ENCODE assay signal across 14 mouse cellular contexts in genomic region chr1:131511661-131512500, GRCm38 (mm10). TPM values are rescaled to one million over a fixed set of nuclear protein-coding genes. Genes with fewer than 3 reads are reported as not detected.
DNase-seq lines count a peak whose midpoint lies in the region; ATAC-seq and TF ChIP-seq lines count a peak whose summit lies in the region.
"Had no signal": no experiment of that assay in that cellular context is flagged by ENCODE, and none has a peak within 500 bp of the region (broad histone marks: within the 10 kb centered on the region; RNA-seq: fewer than 3 reads in every experiment).

No protein-coding gene starts in this region.

- H3K4me3 ChIP-seq in heart, postnatal 0 days (ENCODE audit: low read depth, low read length), result no peak overlapping the region
- H3K4me3 ChIP-seq in lung, embryonic 16.5 days (ENCODE audit: low read length), result no peak overlapping the region
- no peak overlapping the region for H3K4me3 ChIP-seq in kidney, embryonic 15.5 days (replicated peaks)
- H3K4me3 ChIP-seq: embryonic facial prominence, embryonic 15.5 days; left cerebral cortex, adult 2 months had no signal

- H3K4me1 ChIP-seq in heart, postnatal 0 days (ENCODE audit: control insufficient read depth, insufficient read depth), result peaks cover 20% of the 10 kb centered on the region
- H3K4me1 ChIP-seq in lung, embryonic 16.5 days (replicated peaks; ENCODE audit: control insufficient read depth, insufficient read depth, low read length), result peaks cover 10% of the 10 kb centered on the region
- H3K4me1 ChIP-seq in kidney, embryonic 15.5 days, result peaks cover 7% of the 10 kb centered on the region

- no peak for ATAC-seq in heart, postnatal 0 days (ENCODE audit: insufficient read depth, low read depth)
- no peak for ATAC-seq in lung, embryonic 16.5 days (ENCODE audit: low read depth)
- no peak for ATAC-seq in kidney, embryonic 15.5 days (replicated peaks; ENCODE audit: low FRiP score)
- ATAC-seq: forebrain, embryonic 14.5 days; intestine, embryonic 16.5 days had no signal

- H3K36me3 ChIP-seq in heart, postnatal 0 days (replicated peaks; ENCODE audit: control insufficient read depth, insufficient read depth, low read length), result no peaks in the 10 kb centered on the region; the same call in 1 of the 2 replicates
- H3K36me3 ChIP-seq in lung, embryonic 16.5 days (ENCODE audit: control insufficient read depth, insufficient read depth, low read length), result no peaks in the 10 kb centered on the region
- no peaks in the 10 kb centered on the region for H3K36me3 ChIP-seq in kidney, embryonic 15.5 days
- H3K36me3 ChIP-seq: embryonic facial prominence, embryonic 15.5 days had no signal

- intact Hi-C loops in heart, postnatal 25 days (cut with DNase I), result no loop called here

- no peak overlapping the region for H3K4me2 ChIP-seq in heart, postnatal 0 days (ENCODE audit: low read depth, low read length)
- H3K4me2 ChIP-seq in lung, embryonic 16.5 days (ENCODE audit: low read depth, low read length), result no peak overlapping the region
- no peak overlapping the region for H3K4me2 ChIP-seq in kidney, embryonic 15.5 days
- H3K4me2 ChIP-seq: embryonic facial prominence, embryonic 15.5 days had no signal

- WGBS in heart, postnatal 0 days, result 61% methylated on average over 3 of the region's 3 CpGs
- WGBS in lung, embryonic 16.5 days, result 45% methylated on average over 3 of the region's 3 CpGs
- WGBS in kidney, embryonic 15.5 days, result 74% methylated on average over 3 of the region's 3 CpGs

- no peak for TF ChIP-seq EP300 in heart, postnatal 0 days (IDR thresholded peaks at IDR 0.05; ENCODE audit: low read depth)

- no peak for TF ChIP-seq CTCF in heart, postnatal 0 days (IDR thresholded peaks at IDR 0.05; ENCODE audit: low read depth)

- no peaks in the 10 kb centered on the region for H3K27me3 ChIP-seq in heart, postnatal 0 days (ENCODE audit: control insufficient read depth, insufficient read depth, low read length)
- no peaks in the 10 kb centered on the region for H3K27me3 ChIP-seq in lung, embryonic 16.5 days (ENCODE audit: control insufficient read depth, insufficient read depth, low read depth, low read length)
- no peaks in the 10 kb centered on the region for H3K27me3 ChIP-seq in kidney, embryonic 15.5 days
- H3K27me3 ChIP-seq: embryonic facial prominence, embryonic 15.5 days had no signal

- no peak overlapping the region for H3K9ac ChIP-seq in heart, postnatal 0 days (replicated peaks; ENCODE audit: low read depth, low read length)
- no peak overlapping the region for H3K9ac ChIP-seq in lung, embryonic 16.5 days (ENCODE audit: low read length)
- no peak overlapping the region for H3K9ac ChIP-seq in kidney, embryonic 15.5 days
- H3K9ac ChIP-seq: embryonic facial prominence, embryonic 15.5 days had no signal

- H3K27ac ChIP-seq in heart, postnatal 0 days (ENCODE audit: low read depth), result peak overlapping the region; percentile 20; the same call in 1 of the 2 replicates
- peak overlapping the region; percentile 60 for H3K27ac ChIP-seq in lung, embryonic 16.5 days (ENCODE audit: low read length)
- H3K27ac ChIP-seq in kidney, embryonic 15.5 days, result 0 out of 2 replicates have a peak overlapping the region, but pooled peaks have one; percentile 18
- H3K27ac ChIP-seq: embryonic facial prominence, embryonic 15.5 days; left cerebral cortex, adult 2 months had no signal

- no peak for DNase-seq in heart, postnatal 0 days (ENCODE audit: low spot score)
- no peak for DNase-seq in heart, postnatal 25 days (ENCODE audit: low spot score)
- DNase-seq in lung, postnatal 4 days, result no peak
- no peak for DNase-seq in thymus, postnatal 36 days
- no peak for DNase-seq in frontal cortex, postnatal 25 days (ENCODE audit: low spot score in 2 of 2)
- DNase-seq: adrenal gland, adult 8-10 months; cerebellum, postnatal 14 days; liver had no signal

- H3K9me3 ChIP-seq in heart, postnatal 0 days (replicated peaks; ENCODE audit: control insufficient read depth, low read length), result no peaks in the 10 kb centered on the region
- H3K9me3 ChIP-seq in lung, embryonic 16.5 days (ENCODE audit: control insufficient read depth, low read length), result no peaks in the 10 kb centered on the region
- H3K9me3 ChIP-seq in kidney, embryonic 15.5 days (replicated peaks), result no peaks in the 10 kb centered on the region
- H3K9me3 ChIP-seq: embryonic facial prominence, embryonic 15.5 days had no signal

RNA-seq across cellular contexts. Expression of gene Srgap2, which starts 15.3 kb away (rescaled TPM):
- total RNA-seq in heart, postnatal 0 days (2014; rRNA removed; ENCODE audit: low replicate concordance), result 18.1 and 29.7 TPM in 2 replicates
- polyA plus RNA-seq in heart, postnatal 0 days (2015; fragmentation: Nextera tagmentation; extraction: Ambion mirVana), result 5.9 and 6.4 TPM in 2 replicates
- 10 to 100 TPM; 22.8 to 24.3 TPM for total RNA-seq in heart, postnatal 25 days (2021)
- 13.6 and 16.7 TPM in 2 replicates for polyA plus RNA-seq in lung, embryonic 16.5 days (2015; fragmentation: Nextera tagmentation; extraction: Ambion mirVana)
- 13.5 and 14.4 TPM in 2 replicates for polyA plus RNA-seq in kidney, embryonic 15.5 days (2015; fragmentation: Nextera tagmentation; extraction: Ambion mirVana)

RNA-seq across cellular contexts. Expression of gene Fam72a, which starts 15.8 kb away (rescaled TPM):
- total RNA-seq in heart, postnatal 0 days (2014; rRNA removed; ENCODE audit: low replicate concordance), result not detected in 2 replicates
- polyA plus RNA-seq in heart, postnatal 0 days (2015; fragmentation: Nextera tagmentation; extraction: Ambion mirVana), result 1.1 and 1.6 TPM in 2 replicates
- total RNA-seq in heart, postnatal 25 days (2021), result under 1 TPM; 0.73 to 0.88 TPM
- polyA plus RNA-seq in lung, embryonic 16.5 days (2015; fragmentation: Nextera tagmentation; extraction: Ambion mirVana), result 2.2 TPM in 2 replicates
- polyA plus RNA-seq in kidney, embryonic 15.5 days (2015; fragmentation: Nextera tagmentation; extraction: Ambion mirVana), result 2.7 and 3.1 TPM in 2 replicates
